Mouse (Mus musculus) left cerebral cortex, postnatal 14 days (tissue): ENCODE results near the gene H2-Oa. TPM values are rescaled to one million over a fixed set of nuclear protein-coding genes. Genes with fewer than 3 reads are reported as not detected.

Experiments used
- DNase-seq, 2 experiments: peaks; one replicate each; pipeline ENCODE4 v3.0.0; 2021 to 2022; ENCODE audit warnings: low spot score in 2 of 2, mixed read lengths in 1 of 2
- intact Hi-C: fragments of 180-260 bp; cut with DNase I; formaldehyde crosslinking; loops from one replicate; pipeline ENCODE4 v1.15.1; 2025
- total RNA-seq, 2 experiments: library from RNA; stranded (reverse); gene quantifications; 2 replicates each; pipeline ENCODE4 v1.2.3; 2021

Gene H2-Oa
- total RNA-seq, 2 experiments from 2014 or later: 0.32 TPM; not detected in 1

DNA sequence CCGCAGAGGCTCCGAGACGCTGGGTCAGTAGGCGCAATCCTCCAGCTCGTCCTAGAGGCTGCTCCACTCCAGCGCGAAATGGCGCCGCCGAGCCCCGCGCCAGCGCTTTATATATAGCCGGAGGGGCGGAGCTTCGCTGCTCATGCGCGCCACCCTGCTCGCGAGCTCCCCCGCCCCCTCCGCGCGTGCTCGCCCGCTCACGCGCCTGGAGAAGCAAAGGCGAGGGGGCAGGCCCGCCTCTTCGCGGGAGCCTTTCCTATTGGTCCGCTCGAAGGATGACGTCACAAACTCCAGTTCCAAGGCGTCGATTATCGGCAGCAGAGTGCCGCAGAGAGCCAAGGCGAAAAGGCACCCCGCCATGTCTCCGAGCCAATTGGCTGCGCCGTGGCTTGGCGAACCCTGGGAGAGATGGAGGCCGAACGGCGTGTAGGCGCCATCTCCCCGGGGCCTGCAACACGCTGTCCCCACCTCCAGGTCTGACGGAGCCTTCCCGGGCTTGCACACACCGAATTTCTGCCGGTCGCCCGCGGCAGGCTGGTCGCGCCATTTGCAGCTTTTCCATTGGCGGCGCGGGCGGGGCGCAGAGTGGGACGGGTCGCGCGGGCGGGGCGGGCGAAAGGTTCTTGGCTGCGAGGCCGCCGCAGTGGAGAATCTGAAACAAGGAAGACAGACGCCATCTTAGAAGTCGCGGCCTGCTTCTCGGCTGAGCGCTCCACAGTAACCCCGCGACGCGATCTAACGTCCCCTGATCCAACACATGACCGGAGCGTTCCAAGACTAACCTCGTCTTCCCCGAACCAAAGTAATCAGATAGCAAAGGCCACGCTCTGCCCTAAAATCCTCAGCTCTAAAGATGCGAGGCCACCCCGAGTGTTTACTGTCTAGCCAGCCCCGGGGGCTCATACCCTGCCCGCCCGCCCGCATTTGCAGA, 27.4 kb downstream of the H2-Oa start, which contains the start of gene H2-DMa:
H2-DMa (plus strand) TSS at position 293 of the 931 bp plus-strand sequence.
- intact Hi-C loops: loop anchor here (5.0 kb wide), 2 partner anchors 82 to 473 kb away; partner anchors contain the start of genes Col11a2 and Pbx2
- peak; percentile 99 for DNase-seq

- intact Hi-C loops: loop anchor here (5.0 kb wide), 1 partner anchor 472 kb away; the partner anchor contains the start of gene Pbx2
- peak; percentile 89 to 90 for DNase-seq
Observed at GRCm38 (mm10) chr17:34120180-34120723, 28.1 kb downstream of the H2-Oa start.

GRCm38 (mm10) chr17:34120814-34121171, 28.7 kb downstream of the H2-Oa start:
- peak in 1 of 2 experiments; percentile 71 for DNase-seq
- intact Hi-C loops: loop anchor here (5.0 kb wide), 1 partner anchor 472 kb away; the partner anchor contains the start of gene Pbx2

- intact Hi-C loops: loop anchor here (5.0 kb wide), 1 partner anchor 471 kb away; the partner anchor contains the start of gene Pbx2
- DNase-seq: peak; percentile 86 to 95
Observed at GRCm38 (mm10) chr17:34121172-34121878, 29.2 kb downstream of the H2-Oa start.

DNA sequence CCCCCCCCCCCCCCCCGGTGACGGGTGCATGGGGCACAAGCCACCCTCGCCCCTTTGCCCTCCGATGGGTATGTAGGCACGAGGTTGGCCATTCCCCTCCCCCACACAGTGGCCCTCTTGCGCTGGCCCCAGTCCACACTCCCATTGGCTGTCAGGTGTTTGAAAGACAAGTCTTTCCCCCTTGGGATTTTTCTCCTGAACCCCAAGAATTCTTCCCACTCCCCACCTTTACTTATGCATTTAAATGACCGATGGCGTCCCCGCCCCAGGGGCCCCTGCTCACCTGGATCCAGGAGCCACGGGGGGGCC, 29.7 kb downstream of the H2-Oa start:
- peak; percentile 64 to 77 for DNase-seq
- intact Hi-C loops: loop anchor here (5.0 kb wide), 1 partner anchor 470 kb away; the partner anchor contains the start of gene Pbx2

GRCm38 (mm10) chr17:34122188-34122984, 30.2 kb downstream of the H2-Oa start, which contains the start of gene Brd2:
Brd2 (minus strand) TSS chr17:34122634.
- intact Hi-C loops: loop anchor here (5.0 kb wide), 1 partner anchor 470 kb away; the partner anchor contains the start of gene Pbx2

DNA sequence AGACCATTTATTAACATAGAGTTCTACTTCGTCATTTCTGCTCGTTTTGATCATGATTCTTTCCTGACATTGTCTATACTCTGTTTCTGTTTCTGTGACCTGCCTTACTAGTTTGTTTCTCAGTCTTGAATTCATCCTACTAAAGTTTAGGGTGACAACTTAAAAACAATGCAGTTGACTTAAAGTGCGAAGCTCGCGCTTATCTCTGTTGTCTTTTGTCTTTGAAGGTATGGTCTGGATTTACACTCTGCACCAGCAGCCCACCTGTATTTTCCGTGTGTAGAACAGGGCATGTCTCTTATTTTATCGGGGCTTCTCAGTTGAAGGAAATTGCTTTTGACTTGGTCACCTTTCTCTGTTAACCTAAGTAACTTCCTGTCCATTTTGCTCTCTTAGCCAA, 31.0 kb downstream of the H2-Oa start:
- intact Hi-C loops: loop anchor here (5.0 kb wide), 1 partner anchor 469 kb away; the partner anchor contains the start of gene Pbx2

More at GRCm38 (mm10) chr17:34122188-34122984, 30.2 kb downstream of the H2-Oa start, which contains the start of gene Brd2:
- DNase-seq: peak; percentile 95 to 97

GRCm38 (mm10) chr17:34123518-34123917, 31.4 kb downstream of the H2-Oa start:
- intact Hi-C loops: loop anchor here (5.0 kb wide), 1 partner anchor 469 kb away; the partner anchor contains the start of gene Pbx2
- DNase-seq: no peak

More for the DNA sequence above, 31.0 kb downstream of the H2-Oa start:
- no peak for DNase-seq

DNA sequence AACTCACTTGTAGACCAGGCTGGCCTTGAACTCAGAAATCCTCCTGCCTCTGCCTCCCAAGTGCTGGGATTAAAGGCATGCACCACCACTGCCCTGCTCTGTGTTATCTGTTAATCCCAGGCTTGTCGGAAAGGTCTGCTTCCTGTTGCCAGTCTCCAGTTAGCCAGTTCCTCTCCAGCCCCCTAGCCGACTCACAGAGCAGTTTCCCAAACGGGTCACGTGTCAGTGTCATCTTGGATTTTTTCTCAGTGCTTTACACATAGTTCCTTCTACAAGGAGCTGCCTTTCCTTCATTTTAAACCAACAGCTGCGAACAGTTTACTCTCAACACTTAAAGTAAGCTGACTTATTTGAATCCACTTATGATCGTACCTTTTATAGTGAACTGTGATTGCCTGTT, 32.5 kb downstream of the H2-Oa start:
- intact Hi-C loops: loop anchor here (5.0 kb wide), 1 partner anchor 468 kb away; the partner anchor contains the start of gene Pbx2

DNA sequence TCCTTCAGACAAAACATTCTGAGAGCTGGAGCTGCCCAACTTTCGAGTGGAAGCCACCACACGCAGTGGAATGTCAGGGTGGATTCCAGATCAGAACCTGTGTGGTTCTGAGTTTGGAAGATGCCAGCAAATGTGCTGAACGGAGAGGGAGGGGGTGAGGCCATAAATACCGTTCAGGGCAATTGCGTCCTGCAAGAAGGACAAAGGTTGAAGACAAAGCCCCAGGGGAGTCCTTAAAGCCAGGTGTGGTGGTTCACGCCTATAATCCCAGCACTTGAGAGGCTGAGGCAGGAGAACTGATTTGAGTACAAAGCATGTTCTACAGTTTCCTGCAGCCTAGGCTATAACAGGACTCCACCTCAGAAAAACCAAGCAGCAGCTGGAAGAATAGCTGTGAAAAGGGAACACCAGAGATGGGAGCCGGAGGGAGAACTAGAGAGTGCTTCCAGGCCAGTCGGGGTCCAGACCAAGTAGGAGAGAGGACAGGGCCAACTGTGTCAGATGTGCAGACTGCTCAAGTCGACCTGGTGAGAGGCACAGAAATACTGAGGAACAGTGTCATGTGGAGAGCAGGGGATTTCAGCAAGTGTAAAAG, 34.8 kb downstream of the H2-Oa start:
- intact Hi-C loops: no loop called here
- DNase-seq: no peak

More for the DNA sequence above, 32.5 kb downstream of the H2-Oa start:
- no peak for DNase-seq

GRCm38 (mm10) chr17:34127475-34127874, 35.3 kb downstream of the H2-Oa start:
- DNase-seq: peak; percentile 48 to 70
- intact Hi-C loops: no loop called here

GRCm38 (mm10) chr17:34128264-34128937, 36.3 kb downstream of the H2-Oa start:
- DNase-seq: peak; percentile 67 to 75
- intact Hi-C loops: no loop called here

GRCm38 (mm10) chr17:34128944-34129791, 37.0 kb downstream of the H2-Oa start:
- DNase-seq: no peak
- intact Hi-C loops: no loop called here

DNA sequence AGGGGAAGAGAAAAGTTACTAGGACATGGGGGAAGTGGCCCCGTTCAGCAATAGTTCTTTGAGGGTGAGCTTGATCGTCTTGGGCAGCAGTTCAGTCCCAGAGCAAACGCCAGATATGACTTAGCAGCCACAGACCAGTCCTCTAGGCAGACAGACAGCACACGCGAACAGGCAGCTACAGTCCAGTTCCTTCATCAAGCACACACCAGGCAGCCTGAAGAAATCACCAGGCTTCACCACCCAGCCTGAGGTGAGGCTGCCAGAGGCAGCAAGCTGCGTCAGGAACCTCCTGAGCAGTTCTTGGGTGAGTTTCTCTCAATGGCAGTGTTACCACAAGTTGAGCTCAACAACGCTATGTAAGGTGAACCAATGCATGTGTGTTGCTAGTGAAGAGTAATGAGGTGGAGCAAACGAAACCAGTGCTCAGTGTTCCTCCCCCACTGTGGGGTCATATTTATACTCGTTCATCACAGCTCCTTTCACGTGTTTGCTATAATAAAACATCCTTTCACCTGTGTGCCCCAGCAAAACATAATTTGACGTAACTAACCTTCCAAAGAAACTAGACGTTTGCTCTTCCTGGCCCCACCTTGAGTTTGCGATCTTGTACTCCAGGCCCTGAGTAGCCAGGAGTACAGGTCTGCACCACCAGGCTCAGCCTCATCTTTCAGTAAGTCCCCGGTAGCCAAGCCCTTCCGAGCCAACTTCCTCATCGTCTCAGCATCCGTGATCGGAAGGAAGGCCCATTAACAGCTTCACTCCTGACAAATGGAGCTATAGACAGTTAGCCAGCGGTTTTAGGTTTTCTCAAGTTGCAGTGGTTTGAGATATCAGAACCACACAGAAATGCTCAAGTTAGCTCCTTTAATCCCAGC, 38.2 kb downstream of the H2-Oa start:
- intact Hi-C loops: no loop called here
- no peak for DNase-seq

DNA sequence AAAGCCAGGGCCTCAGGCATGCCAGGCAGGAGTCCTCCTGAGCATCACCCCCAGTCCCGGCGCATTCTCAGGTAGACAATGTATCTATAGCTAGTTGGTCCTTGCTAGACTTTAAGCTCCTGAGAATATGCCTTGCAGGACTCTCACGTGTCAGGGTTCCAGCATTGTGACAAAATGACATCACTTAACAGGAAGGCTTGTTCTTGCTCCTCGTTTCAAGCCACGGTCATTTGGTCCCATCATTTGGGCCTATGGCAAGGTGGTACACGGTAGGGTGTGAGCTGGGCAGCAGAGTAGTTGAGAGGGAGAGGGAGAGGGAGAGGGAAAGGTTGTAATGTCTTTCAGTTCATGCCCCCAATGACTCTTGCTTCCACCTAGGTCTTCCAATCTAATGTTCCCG, 39.8 kb downstream of the H2-Oa start:
- no peak for DNase-seq
- intact Hi-C loops: no loop called here

GRCm38 (mm10) chr17:34133289-34133688, 41.1 kb downstream of the H2-Oa start:
- intact Hi-C loops: no loop called here

More at GRCm38 (mm10) chr17:34133289-34133688, 41.1 kb downstream of the H2-Oa start:
- no peak for DNase-seq
